Mouse (Mus musculus): ENCODE results near the gene Dync1li2.

- no peak for TF ChIP-seq POLR2A (IDR thresholded peaks at IDR 0.05; ENCODE audit: extremely low read depth, insufficient read depth, low read length)
- TF ChIP-seq CTCF (IDR thresholded peaks at IDR 0.05; ENCODE audit: low read depth, low read length), result no peak
Observed at GRCm38 (mm10) chr8:104445248-104445647, 2.4 kb upstream of the Dync1li2 start.
